In genomic region chr14:12065001-12065400, GRCm38 (mm10) we compare ENCODE assay signal across 21 mouse cellular contexts.
DNase-seq lines count a peak whose midpoint lies in the region; ATAC-seq and TF ChIP-seq lines count a peak whose summit lies in the region.
"Had no signal": no experiment of that assay in that cellular context is flagged by ENCODE, and none has a peak within 500 bp of the region (broad histone marks: within the 10 kb centered on the region; RNA-seq: fewer than 3 reads in every experiment).

No protein-coding gene starts in this region.

- 53% methylated on average over 1 of the region's 1 CpGs for WGBS in heart, adult 2 months
- 59% methylated on average over 1 of the region's 1 CpGs for WGBS in midbrain, embryonic 11.5 days
- 73% methylated on average over 1 of the region's 1 CpGs for WGBS in midbrain, postnatal 0 days

- TF ChIP-seq CTCF in heart, adult 2 months (IDR thresholded peaks at IDR 0.05): no peak
- no peak for TF ChIP-seq CTCF in midbrain, postnatal 0 days (IDR thresholded peaks at IDR 0.05)

- TF ChIP-seq POLR2A in heart, adult 2 months (IDR thresholded peaks at IDR 0.05; ENCODE audit: insufficient read depth, low read depth, low read length): no peak

- H3K36me3 ChIP-seq in heart, adult 2 months (ENCODE audit: control insufficient read depth, insufficient read depth, low read length): peaks cover 3% of the 10 kb centered on the region
- H3K36me3 ChIP-seq in midbrain, embryonic 11.5 days (ENCODE audit: control insufficient read depth, insufficient read depth, low read length): no peaks in the 10 kb centered on the region
- no peaks in the 10 kb centered on the region for H3K36me3 ChIP-seq in midbrain, postnatal 0 days (ENCODE audit: insufficient read depth, low read length)
- H3K36me3 ChIP-seq: G1E had no signal

- no peak overlapping the region for H3K4me3 ChIP-seq in heart, adult 2 months
- no peak overlapping the region for H3K4me3 ChIP-seq in midbrain, embryonic 11.5 days (ENCODE audit: low read depth, low read length)
- no peak overlapping the region for H3K4me3 ChIP-seq in midbrain, postnatal 0 days (ENCODE audit: low read depth, low read length)

- intact Hi-C loops in heart, adult 2 months (cut with DNase I): no loop called here

- H3K9me3 ChIP-seq in midbrain, embryonic 11.5 days (ENCODE audit: control insufficient read depth, low read length): no peaks in the 10 kb centered on the region
- H3K9me3 ChIP-seq in midbrain, postnatal 0 days (ENCODE audit: low read length): no peaks in the 10 kb centered on the region

- 0 out of 2 replicates have a peak overlapping the region, but pooled peaks have one; percentile 7 for H3K27ac ChIP-seq in heart, adult 2 months
- no peak overlapping the region for H3K27ac ChIP-seq in midbrain, embryonic 11.5 days (ENCODE audit: low read depth, low read length)
- no peak overlapping the region for H3K27ac ChIP-seq in midbrain, postnatal 0 days (ENCODE audit: low read depth, low read length)

- TF ChIP-seq EP300 in heart, adult 2 months (IDR thresholded peaks at IDR 0.05; ENCODE audit: insufficient read depth, low read depth, low read length): no peak

- no peak overlapping the region for H3K4me2 ChIP-seq in midbrain, embryonic 11.5 days
- H3K4me2 ChIP-seq in midbrain, postnatal 0 days (ENCODE audit: low read depth, low read length, poor library complexity, severe bottlenecking): no peak overlapping the region

- peak; percentile 61 for DNase-seq in heart, adult 11 months
- DNase-seq in heart, postnatal 4 days: no peak
- peak in 1 of 2 experiments; percentile 6 for DNase-seq in heart, adult 2 months
- no peak for DNase-seq in heart, adult 9 months (ENCODE audit: low spot score in 2 of 2)
- DNase-seq in midbrain, embryonic 11.5 days (ENCODE audit: low spot score, missing footprints): peak; percentile 57
- DNase-seq in midbrain, postnatal 0 days (ENCODE audit: low spot score): no peak
- DNase-seq: adrenal gland, adult 2 months; adrenal gland, adult 8-10 months; adrenal gland, postnatal 10 days; adrenal gland, postnatal 14 days; adrenal gland, postnatal 25 days; adrenal gland, postnatal 36 days; B cell, adult 2 months; cerebellum, adult 11 months; cerebellum, adult 11-12 months; cerebellum, adult 18-20 months had no signal

- no peak for ATAC-seq in midbrain, embryonic 11.5 days (ENCODE audit: low FRiP score)
- no peak for ATAC-seq in midbrain, postnatal 0 days (ENCODE audit: low FRiP score)
- ATAC-seq: activated CD4-positive, CD25-positive, alpha-beta regulatory T cell, adult 4 months; CD4-positive, CD25-positive, alpha-beta regulatory T cell, adult 4 months; Patski had no signal

- no peak overlapping the region for H3K9ac ChIP-seq in heart, adult 2 months (ENCODE audit: low read depth, low read length)
- no peak overlapping the region for H3K9ac ChIP-seq in midbrain, embryonic 11.5 days (ENCODE audit: low read length)
- no peak overlapping the region for H3K9ac ChIP-seq in midbrain, postnatal 0 days (replicated peaks; ENCODE audit: low read length, poor library complexity, severe bottlenecking)

- H3K79me2 ChIP-seq in heart, adult 2 months (replicated peaks; ENCODE audit: control insufficient read depth, insufficient read depth, low read length): no peaks in the 10 kb centered on the region

- H3K4me1 ChIP-seq in heart, adult 2 months (ENCODE audit: control insufficient read depth, insufficient read depth, low read length): peaks cover 7% of the 10 kb centered on the region
- H3K4me1 ChIP-seq in midbrain, embryonic 11.5 days (ENCODE audit: control insufficient read depth, insufficient read depth, low read length): no peaks in the 10 kb centered on the region
- no peaks in the 10 kb centered on the region for H3K4me1 ChIP-seq in midbrain, postnatal 0 days (ENCODE audit: insufficient read depth, low read length)

- H3K27me3 ChIP-seq in heart, adult 2 months (ENCODE audit: control insufficient read depth, insufficient read depth, low read length): no peaks in the 10 kb centered on the region
- H3K27me3 ChIP-seq in midbrain, embryonic 11.5 days (ENCODE audit: control insufficient read depth, insufficient read depth, low read length): no peaks in the 10 kb centered on the region
- H3K27me3 ChIP-seq in midbrain, postnatal 0 days (ENCODE audit: insufficient read depth, low read length): no peaks in the 10 kb centered on the region
- H3K27me3 ChIP-seq: CH12.LX, Patski had no signal

Comparison
In these comparisons a context has a peak if more than half of its experiments do, and no peak if none do; other contexts are left out.
1. DNase-seq: peak in heart, adult 11 months (single experiment) and midbrain, embryonic 11.5 days (single experiment); none in heart, postnatal 4 days (single experiment), heart, adult 9 months (0 of 2) and midbrain, postnatal 0 days (single experiment).